Mouse (Mus musculus) kidney, embryonic 14.5 days (tissue): ENCODE data around the gene Ppp1r7. TPM values are rescaled to one million over a fixed set of nuclear protein-coding genes. Genes with fewer than 3 reads are reported as not detected.
"Not testable (repeated sequence)": the region's sequence is repeated elsewhere in the genome, so short reads cannot be mapped to it uniquely, and the experiment has no call there.

Source experiments
- ATAC-seq: fragments of 200-750 bp; cut with Nextera tagmentation; 2 replicates; pipeline ENCODE4 v1.8.0; 2017; ENCODE audit warnings: moderate number of reproducible peaks, mild to moderate bottlenecking, moderate TSS enrichment, moderate library complexity; ENCODE audit not compliant: low FRiP score, low TSS enrichment
- H3K27ac ChIP-seq: fragments of 300-500 bp; sonication (generic); 2 replicates; pipeline ENCODE4 v1.5.1; 2014; ENCODE audit warnings: low read depth, mild to moderate bottlenecking, low read length, moderate library complexity, mixed read lengths
- H3K27me3 ChIP-seq: fragments of 300-500 bp; sonication (generic); 2 replicates; pipeline ENCODE4 v1.6.1; 2014; ENCODE audit warnings: mild to moderate bottlenecking, low read length; ENCODE audit not compliant: control insufficient read depth, insufficient read depth
- H3K36me3 ChIP-seq: fragments of 300-500 bp; sonication (generic); 2 replicates; pipeline ENCODE4 v1.6.1; 2014; ENCODE audit warnings: low read length, mixed read lengths; ENCODE audit not compliant: control insufficient read depth, insufficient read depth
- H3K4me1 ChIP-seq: fragments of 300-500 bp; sonication (generic); 2 replicates; pipeline ENCODE4 v1.6.1; 2014; ENCODE audit warnings: low read length, mixed read lengths; ENCODE audit not compliant: control insufficient read depth, insufficient read depth
- H3K4me2 ChIP-seq: fragments of 300-500 bp; sonication (generic); replicated peaks from 2 replicates; pipeline ENCODE4 v1.6.1; 2014; ENCODE audit warnings: low read depth, mild to moderate bottlenecking, low read length
- H3K4me3 ChIP-seq: fragments of 300-500 bp; sonication (generic); 2 replicates; pipeline ENCODE4 v1.5.1; 2014; ENCODE audit warnings: mild to moderate bottlenecking, low read length
- H3K9ac ChIP-seq: fragments of 300-500 bp; sonication (generic); 2 replicates; pipeline ENCODE4 v1.6.1; 2014; ENCODE audit warnings: low read depth, mild to moderate bottlenecking, low read length, moderate library complexity
- H3K9me3 ChIP-seq: fragments of 300-500 bp; sonication (generic); 2 replicates; pipeline ENCODE4 v1.6.1; 2016; ENCODE audit warnings: low read length; ENCODE audit not compliant: control insufficient read depth
- WGBS: fragments of 180-500 bp; shearing (Covaris S2); extraction: QIAGEN DNeasy Blood & Tissue Kit; methylation state at CpG from one replicate; pipeline ENCODE4 v1.1.7; 2014; 5-methylcytosine and 5-hydroxymethylcytosine counted together
- polyA plus RNA-seq: library from polyadenylated mRNA; unstranded; fragments of >200 nt; fragmentation: Nextera tagmentation; extraction: Ambion mirVana; gene quantifications from 2 replicates; pipeline ENCODE4 v1.2.1, GENCODE M21; 2014

The Ppp1r7 gene
- polyA plus RNA-seq = 64.0 and 66.1 TPM in 2 replicates

DNA sequence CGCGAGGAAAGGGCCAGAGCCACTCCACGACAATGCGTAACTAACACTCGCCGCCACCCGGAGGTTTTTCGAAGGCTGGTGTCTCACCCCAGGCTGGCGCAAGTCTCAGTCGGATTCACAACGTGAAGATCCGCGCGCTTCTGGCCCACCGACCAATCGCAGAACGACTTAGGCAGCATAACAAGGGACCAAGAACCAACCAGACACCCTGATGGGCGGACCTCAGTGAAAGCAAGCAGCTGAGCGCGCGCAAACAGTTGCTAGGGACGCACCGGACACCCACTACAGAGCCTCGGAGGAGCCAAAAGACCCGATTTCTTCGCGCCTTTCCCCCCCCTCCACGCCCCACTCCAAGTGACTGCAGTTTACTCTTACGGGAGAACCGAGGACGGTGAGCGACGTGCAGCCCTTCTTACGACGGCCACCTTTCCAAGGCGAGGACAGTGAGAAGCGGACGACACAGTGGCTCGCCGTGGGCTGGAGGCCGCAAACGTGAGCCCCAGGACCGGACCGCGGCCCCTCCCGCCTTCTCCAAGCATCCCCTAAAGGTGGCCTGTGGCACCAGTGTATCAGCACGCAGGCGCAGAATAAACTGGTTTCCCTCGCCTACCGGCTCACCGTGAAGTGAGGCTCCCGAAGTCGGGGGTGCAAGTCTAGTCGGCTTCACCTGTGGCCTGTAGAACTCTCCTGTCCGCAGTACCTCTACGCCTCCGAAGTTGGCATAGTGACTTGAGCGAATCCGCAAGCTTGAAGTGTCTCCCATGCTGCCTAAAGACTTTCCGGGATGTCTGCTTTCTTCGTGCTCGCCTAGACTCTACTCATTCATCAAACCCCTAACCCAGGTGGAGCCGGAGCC lies at the start of gene Ppp1r7, which contains the start of gene Pask:
TSS of gene Ppp1r7 (plus strand) at position 207 of the 856 bp plus-strand sequence.
TSS of gene Pask (minus strand) at position 835 of the 856 bp plus-strand sequence.
- peak; percentile 95 for ATAC-seq
- Histone ChIP-seq H3K27ac (peak within 1 kb of the TSS; percentile 47; the same call in 1 of the 2 replicates), H3K36me3 (peaks cover 16% of the 10 kb centered on the region), H3K9me3 (no peaks in the 10 kb centered on the region), H3K27me3 (no peaks in the 10 kb centered on the region), H3K9ac (peak within 1 kb of the TSS; percentile 81), H3K4me1 (peaks cover 12% of the 10 kb centered on the region), H3K4me2 (peak within 1 kb of the TSS; percentile 67), H3K4me3 (peak within 1 kb of the TSS; percentile 96)
- WGBS = under 1% methylated on average over 63 of the region's 63 CpGs

DNA sequence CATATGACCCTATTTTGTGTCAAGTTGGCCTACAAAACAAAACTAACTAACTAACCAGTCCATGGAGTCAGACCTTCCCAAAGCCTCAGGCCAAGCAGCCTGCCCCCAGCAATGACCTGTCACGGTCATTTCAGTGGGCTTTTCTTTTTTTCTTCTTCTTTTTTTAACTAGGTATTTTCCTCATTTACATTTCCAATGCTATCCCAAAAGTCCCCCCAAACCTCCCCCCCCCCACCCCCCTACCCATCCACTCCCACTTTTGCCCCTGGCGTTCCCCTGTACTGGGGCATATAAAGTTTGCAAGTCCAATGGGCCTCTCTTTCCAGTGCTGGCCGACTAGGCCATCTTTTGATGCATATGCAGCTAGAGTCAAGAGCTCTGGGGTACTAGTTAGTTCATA lies 48.2 kb upstream of the Ppp1r7 start:
- peaks cover 46% of the 10 kb centered on the region for H3K36me3 ChIP-seq
- H3K9me3 ChIP-seq, H3K4me3 ChIP-seq, H3K9ac ChIP-seq, H3K4me1 ChIP-seq, ATAC-seq, H3K27me3 ChIP-seq, H3K27ac ChIP-seq, H3K4me2 ChIP-seq: not testable (repeated sequence)
- 75% methylated on average over 3 of the region's 3 CpGs for WGBS

DNA sequence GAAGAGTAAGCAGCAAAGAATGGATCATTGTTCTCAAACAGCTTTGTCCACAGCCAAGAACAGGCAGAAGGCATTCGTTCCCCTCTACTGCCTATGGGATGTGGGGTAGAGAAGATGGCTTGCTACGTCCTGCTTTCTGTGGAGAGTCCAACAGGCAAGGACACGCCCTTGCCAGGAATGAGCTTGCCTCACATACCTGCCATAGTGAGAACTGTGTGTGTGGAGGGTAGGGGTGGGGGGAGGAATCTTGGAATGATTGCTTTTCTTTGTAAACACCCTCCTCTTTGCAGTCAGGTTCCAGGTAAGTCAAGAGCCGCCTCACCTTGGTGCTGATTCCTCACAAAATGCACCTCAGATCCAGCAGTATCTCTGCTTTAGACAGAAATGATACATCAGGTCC lies 42.9 kb upstream of the Ppp1r7 start:
- no peak overlapping the region for H3K4me3 ChIP-seq
- H3K4me1 ChIP-seq = no peaks in the 10 kb centered on the region; the same call in 1 of the 2 replicates
- peaks cover 83% of the 10 kb centered on the region for H3K36me3 ChIP-seq
- no peaks in the 10 kb centered on the region for H3K27me3 ChIP-seq
- ATAC-seq = no peak
- WGBS = 92% methylated on average over 4 of the region's 4 CpGs
- no peak overlapping the region for H3K27ac ChIP-seq
- no peaks in the 10 kb centered on the region for H3K9me3 ChIP-seq
- no peak overlapping the region for H3K4me2 ChIP-seq
- no peak overlapping the region for H3K9ac ChIP-seq

DNA sequence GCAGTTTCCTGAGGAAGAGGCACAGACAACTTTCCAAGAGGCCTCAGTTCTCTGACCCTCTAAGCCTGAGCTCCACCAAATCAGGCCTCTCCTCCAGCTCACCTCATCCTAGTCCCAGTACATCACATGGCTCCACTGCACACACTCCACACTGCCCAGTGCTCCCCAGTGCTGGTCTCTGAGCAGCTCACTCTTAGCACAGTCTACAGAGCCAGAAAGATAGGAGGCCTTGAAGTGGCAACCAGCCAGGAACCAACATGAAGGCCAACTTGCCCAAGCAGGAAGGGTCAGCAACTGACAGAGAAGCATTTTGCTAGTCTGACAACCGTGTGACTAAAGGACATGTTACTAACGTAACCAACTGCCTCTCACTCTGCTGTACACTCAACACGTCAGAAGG lies 42.1 kb upstream of the Ppp1r7 start:
- no peaks in the 10 kb centered on the region for H3K27me3 ChIP-seq
- H3K36me3 ChIP-seq = peaks cover 81% of the 10 kb centered on the region
- no peak overlapping the region for H3K9ac ChIP-seq
- no peak overlapping the region for H3K4me2 ChIP-seq
- no peak overlapping the region for H3K27ac ChIP-seq
- no peak for ATAC-seq
- 82% methylated on average over 3 of the region's 3 CpGs for WGBS
- H3K4me3 ChIP-seq = no peak overlapping the region
- peaks cover 4% of the 10 kb centered on the region; the same call in 1 of the 2 replicates for H3K4me1 ChIP-seq
- no peaks in the 10 kb centered on the region for H3K9me3 ChIP-seq

DNA sequence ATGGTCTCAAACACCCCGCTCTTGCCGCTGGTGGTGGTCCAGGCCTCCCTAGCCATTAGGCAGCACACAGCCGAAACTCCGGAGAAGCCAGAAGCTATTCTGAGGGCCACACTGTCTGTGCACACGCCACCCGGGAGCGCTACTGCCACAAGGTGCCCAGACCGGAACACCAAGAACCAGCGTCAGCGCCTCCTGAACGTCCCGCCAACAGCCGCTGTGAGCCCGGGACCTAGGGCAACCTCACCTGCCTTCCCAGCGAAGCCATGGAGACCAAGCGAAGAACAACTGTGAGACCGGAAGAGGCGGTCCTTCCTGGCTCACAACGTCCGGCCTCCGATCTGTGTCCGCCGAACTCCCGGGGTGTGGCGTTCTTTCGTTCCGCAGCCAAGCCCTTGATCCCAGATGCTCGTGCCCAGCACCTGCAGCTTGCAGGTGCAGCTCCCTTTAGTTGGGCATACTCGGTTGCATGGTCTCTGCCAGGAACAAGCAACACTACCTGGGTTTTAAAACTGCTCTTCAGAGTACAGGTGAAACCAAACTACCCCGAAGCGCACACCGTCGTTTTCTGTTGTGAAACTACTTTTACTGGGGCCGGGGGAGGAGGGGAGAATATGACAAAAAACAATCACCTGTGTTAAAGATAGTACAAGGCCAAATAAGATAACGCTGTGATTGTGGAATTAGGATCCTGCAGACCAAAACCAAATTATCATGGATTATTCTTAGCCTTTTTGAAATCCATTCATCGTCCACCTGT lies 36.9 kb upstream of the Ppp1r7 start, which contains the start of gene Mterf4:
TSS of gene Mterf4 (minus strand) at position 335 of the 757 bp plus-strand sequence.
- Histone ChIP-seq H3K4me1 (peaks cover 4% of the 10 kb centered on the region; the same call in 1 of the 2 replicates), H3K27me3 (no peaks in the 10 kb centered on the region), H3K27ac (no peak within 1 kb of the TSS), H3K9me3 (no peaks in the 10 kb centered on the region), H3K36me3 (peaks cover 46% of the 10 kb centered on the region), H3K9ac (peak within 1 kb of the TSS; percentile 84), H3K4me2 (peak within 1 kb of the TSS; percentile 77), H3K4me3 (peak within 1 kb of the TSS; percentile 95)
- WGBS = 7% methylated on average over 36 of the region's 36 CpGs
- peak; percentile 92 for ATAC-seq

DNA sequence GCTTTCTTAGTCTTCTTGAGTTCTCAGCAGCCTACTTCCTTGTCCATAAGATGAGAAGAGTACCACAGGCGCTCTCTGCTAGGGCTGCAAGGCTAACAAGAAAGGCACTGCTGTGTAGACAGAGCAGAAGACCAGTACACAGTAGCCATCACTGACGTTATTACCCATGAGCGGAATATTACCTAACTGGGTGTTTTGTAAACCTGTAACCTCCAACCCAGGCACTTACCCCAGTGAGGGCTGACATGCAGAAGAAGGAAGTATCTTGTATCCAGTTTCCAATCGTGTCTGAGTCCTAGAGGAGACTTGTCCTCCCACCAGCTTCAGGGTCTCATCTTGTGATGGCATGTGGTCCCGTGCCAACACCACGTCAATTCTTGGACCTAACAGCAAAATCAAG lies 18.7 kb upstream of the Ppp1r7 start:
- Histone ChIP-seq H3K9ac (no peak overlapping the region), H3K4me2 (no peak overlapping the region), H3K27me3 (no peaks in the 10 kb centered on the region), H3K4me1 (no peaks in the 10 kb centered on the region), H3K36me3 (peaks cover 72% of the 10 kb centered on the region), H3K4me3 (no peak overlapping the region), H3K27ac (no peak overlapping the region), H3K9me3 (no peaks in the 10 kb centered on the region)
- no peak for ATAC-seq
- WGBS = 87% methylated on average over 6 of the region's 6 CpGs

DNA sequence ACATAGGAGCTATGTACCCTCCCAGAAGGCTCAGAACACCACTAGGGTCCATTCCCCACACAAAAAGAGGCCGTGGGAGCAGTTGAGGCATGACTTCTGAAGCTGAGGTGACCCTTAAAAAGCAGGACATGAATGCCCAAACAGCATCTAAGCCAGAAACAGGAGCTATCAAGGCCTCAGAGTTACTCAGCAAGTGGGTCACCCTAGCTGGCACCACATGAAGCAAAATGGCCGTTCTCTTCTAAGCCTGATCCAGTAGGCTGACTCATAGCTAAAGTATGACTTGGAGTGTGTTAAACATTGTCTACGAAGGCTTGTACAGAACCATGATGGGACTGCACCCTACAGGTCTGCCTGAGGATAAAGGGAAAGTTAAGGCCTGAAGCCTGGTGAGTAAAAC lies 16.2 kb upstream of the Ppp1r7 start:
- H3K27me3 ChIP-seq = no peaks in the 10 kb centered on the region
- H3K36me3 ChIP-seq = peaks cover 59% of the 10 kb centered on the region
- no peaks in the 10 kb centered on the region for H3K9me3 ChIP-seq
- ATAC-seq = no peak
- no peak overlapping the region for H3K9ac ChIP-seq
- H3K27ac ChIP-seq = no peak overlapping the region
- no peak overlapping the region for H3K4me2 ChIP-seq
- 92% methylated on average over 3 of the region's 3 CpGs for WGBS
- H3K4me1 ChIP-seq = no peaks in the 10 kb centered on the region
- H3K4me3 ChIP-seq = no peak overlapping the region

DNA sequence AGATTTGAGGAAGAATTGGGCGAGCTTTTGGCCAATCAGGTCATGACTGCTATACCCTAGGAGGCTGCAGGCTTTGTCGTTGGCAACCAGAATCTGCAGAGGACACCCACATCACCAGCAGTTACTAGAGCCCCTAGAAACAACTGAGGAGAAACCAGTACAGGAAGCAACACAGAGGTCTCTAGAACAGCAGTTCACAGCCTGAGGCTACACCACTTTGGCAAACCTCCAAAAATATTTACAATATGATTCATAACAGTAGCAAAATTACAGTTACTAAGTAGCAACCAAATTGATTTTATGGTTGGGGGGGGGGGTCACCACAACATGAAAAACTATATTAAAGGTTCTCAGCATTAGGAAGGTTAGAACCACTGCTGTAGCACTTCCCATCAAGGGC lies 8.0 kb upstream of the Ppp1r7 start:
- Histone ChIP-seq H3K4me2 (no peak overlapping the region), H3K27me3 (no peaks in the 10 kb centered on the region), H3K9ac (no peak overlapping the region), H3K4me1 (no peaks in the 10 kb centered on the region), H3K27ac (no peak overlapping the region), H3K9me3 (no peaks in the 10 kb centered on the region), H3K36me3 (peaks cover 43% of the 10 kb centered on the region), H3K4me3 (no peak overlapping the region)
- 79% methylated on average over 2 of the region's 2 CpGs for WGBS
- ATAC-seq = no peak
